Mouse (Mus musculus) effector memory CD4-positive, alpha-beta T cell, adult 7 months (primary cell): ENCODE measurements around the gene Aifm3. TPM values are rescaled to one million over a fixed set of nuclear protein-coding genes. Genes with fewer than 3 reads are reported as not detected.

Experiments
- polyA plus RNA-seq: library from polyadenylated mRNA; unstranded; fragments of 100-300 nt; shearing (Covaris generic); gene quantifications from one replicate; pipeline ENCODE4 v1.2.1, GENCODE M21; 2017

Gene Aifm3
- not detected for polyA plus RNA-seq

GRCm38 (mm10) chr16:17489469-17490111 is at the start of gene Aifm3:
Gene Aifm3, plus strand, starts transcription at chr16:17489611.

GRCm38 (mm10) chr16:17451541-17452372 is 37.7 kb upstream of the Aifm3 start, which contains the start of gene Crkl:
Gene Crkl, plus strand, starts transcription at chr16:17451987.

GRCm38 (mm10) chr16:17508546-17509239 is 19.3 kb downstream of the Aifm3 start, which contains the start of gene Lztr1:
Gene Lztr1, plus strand, starts transcription at chr16:17508688.

GRCm38 (mm10) chr16:17530640-17531288 is 41.4 kb downstream of the Aifm3 start, which contains the start of gene Thap7:
Gene Thap7, minus strand, starts transcription at chr16:17531136.

Other genes starting within 250 kb of the Aifm3 start
- 117 TPM for gene Tmem191c, start 213.5 kb upstream of the Aifm3 start, polyA plus RNA-seq
- gene Serpind1, start 158.2 kb upstream of the Aifm3 start, polyA plus RNA-seq: 0.67 TPM
- 18.5 TPM for gene Snap29, start 83.6 kb upstream of the Aifm3 start, polyA plus RNA-seq
- 59.5 TPM for gene Pi4ka, start 83.3 kb upstream of the Aifm3 start, polyA plus RNA-seq
- 57.1 TPM for gene Crkl, start 37.6 kb upstream of the Aifm3 start, polyA plus RNA-seq
- gene Lztr1, start 19.1 kb downstream of the Aifm3 start, polyA plus RNA-seq: 39.1 TPM
- 54.0 TPM for gene Thap7, start 41.5 kb downstream of the Aifm3 start, polyA plus RNA-seq
- gene Lrrc74b, start 71.6 kb downstream of the Aifm3 start, polyA plus RNA-seq: 0.94 TPM
- not detected for gene P2rx6, start 72.3 kb downstream of the Aifm3 start, polyA plus RNA-seq
- 0.40 TPM for gene Slc7a4, start 93.6 kb downstream of the Aifm3 start, polyA plus RNA-seq
- gene Smpd4, start 129.7 kb downstream of the Aifm3 start, polyA plus RNA-seq: 20.1 TPM
- gene Ccdc74a, start 156.9 kb downstream of the Aifm3 start, polyA plus RNA-seq: not detected
- gene Med15, start 243.3 kb downstream of the Aifm3 start, polyA plus RNA-seq: 134 TPM